Mouse (Mus musculus) heart, postnatal 4 days (tissue): Measurements from ENCODE around the gene Olfr845. TPM values are rescaled to one million over a fixed set of nuclear protein-coding genes. Genes with fewer than 3 reads are reported as not detected.

Source experiments
- DNase-seq: peaks from one replicate; pipeline ENCODE4 v3.0.0; 2021
- total RNA-seq, 2 experiments: library from RNA; stranded (reverse); gene quantifications; 2 replicates each; pipeline ENCODE4 v1.2.3; 2021

The Olfr845 gene
- total RNA-seq, result not detected

DNA sequence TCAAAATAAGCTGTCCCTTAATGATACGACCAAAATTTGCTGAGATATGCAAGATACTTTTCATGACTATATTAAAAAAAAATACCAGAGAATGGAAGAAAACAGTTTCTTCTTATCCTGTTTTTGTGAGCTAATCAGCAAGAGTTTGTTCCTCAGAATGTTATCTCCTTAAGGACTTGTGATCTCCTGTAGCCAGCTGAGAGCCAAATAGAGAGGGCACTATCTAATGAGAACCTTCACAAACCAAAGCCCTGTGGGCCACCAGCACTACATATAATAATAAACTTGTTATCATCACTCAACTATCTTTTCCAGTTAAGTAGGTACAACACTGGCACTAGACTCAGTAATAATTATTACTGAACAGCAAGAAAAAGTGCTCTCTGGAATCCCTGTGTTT lies at the start of gene Olfr845:
Gene Olfr845 (plus strand): TSS at position 301 of the 400 bp plus-strand sequence.
- DNase-seq, result no peak

DNA sequence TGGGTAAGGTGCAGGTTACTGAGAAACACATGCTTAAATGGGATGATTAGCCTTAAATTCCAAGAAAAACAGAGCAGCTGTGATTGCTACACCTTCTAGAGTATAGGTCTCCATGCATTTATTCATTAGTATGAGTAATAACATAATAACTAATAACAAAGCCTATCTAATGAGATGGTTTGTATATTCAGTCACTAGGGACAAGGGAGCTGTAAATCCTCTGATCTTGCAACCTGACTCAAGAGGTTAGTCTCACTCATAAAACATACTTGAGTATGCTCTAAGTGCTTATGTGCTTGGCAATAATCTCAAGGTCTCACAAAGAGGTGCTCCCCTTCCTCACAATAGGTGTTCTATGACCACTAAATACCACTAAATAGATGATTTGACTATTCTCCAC lies 20.2 kb upstream of the Olfr845 start, which contains the start of gene Olfr844:
Gene Olfr844 (plus strand): TSS at position 301 of the 400 bp plus-strand sequence.
- no peak for DNase-seq

DNA sequence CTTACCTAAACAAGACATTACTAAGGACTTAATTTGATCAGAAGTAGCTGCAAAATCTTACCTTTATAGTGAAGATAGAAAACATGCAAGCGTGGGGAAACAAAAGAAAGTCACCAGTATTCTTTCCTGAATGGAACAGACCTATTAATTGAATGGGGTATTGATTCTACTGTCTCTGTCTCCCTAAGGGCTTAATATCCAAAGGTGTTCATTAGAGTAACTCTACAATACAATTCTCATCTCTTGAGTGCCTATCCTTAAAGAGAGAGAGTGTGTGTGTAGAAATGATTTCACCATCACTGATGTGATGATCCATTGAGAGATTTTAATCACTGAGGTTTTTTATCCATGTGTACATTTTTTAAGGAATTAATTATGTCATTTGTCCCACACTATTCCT lies 27.6 kb downstream of the Olfr845 start, which contains the start of gene Olfr846:
Gene Olfr846 (minus strand): TSS at position 101 of the 400 bp plus-strand sequence.
- DNase-seq, result no peak

DNA sequence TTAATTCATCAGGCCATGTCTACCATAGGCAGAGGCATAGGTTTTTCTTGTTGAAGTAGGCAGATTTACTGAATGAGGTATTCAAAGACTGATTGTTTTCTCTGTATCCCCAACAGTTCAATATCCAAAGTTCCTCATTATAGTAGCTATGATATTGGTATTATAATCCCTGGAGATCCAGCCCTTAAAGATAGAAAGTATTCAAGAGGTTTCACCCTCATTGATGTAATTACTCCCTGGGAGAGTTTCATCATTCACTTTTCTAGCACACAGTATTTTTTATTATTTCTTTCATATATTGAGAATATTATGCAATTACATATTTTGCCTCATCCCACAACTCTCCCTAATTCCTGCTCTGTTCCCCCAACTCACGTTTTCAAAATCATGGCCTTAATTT lies 42.3 kb downstream of the Olfr845 start, which contains the start of gene Olfr847:
Gene Olfr847 (minus strand): TSS at position 101 of the 400 bp plus-strand sequence.
- DNase-seq, result no peak

Other genes with a start within 250 kb of the Olfr845 start
- gene Olfr836, start 216.1 kb upstream of the Olfr845 start, total RNA-seq, result under 1 TPM in 1 of 2 experiments, not detected in 1; 0.05 TPM
- gene Olfr837, start 200.1 kb upstream of the Olfr845 start, total RNA-seq, result not detected
- not detected for gene Olfr839-ps1, start 159.1 kb upstream of the Olfr845 start, total RNA-seq
- gene Olfr843, start 84.5 kb upstream of the Olfr845 start, total RNA-seq, result not detected
- not detected for gene Olfr844, start 20.1 kb upstream of the Olfr845 start, total RNA-seq
- not detected for gene Olfr846, start 27.5 kb downstream of the Olfr845 start, total RNA-seq
- not detected for gene Olfr847, start 42.2 kb downstream of the Olfr845 start, total RNA-seq
- not detected for gene Olfr849, start 103.8 kb downstream of the Olfr845 start, total RNA-seq
- gene Olfr850, start 141.8 kb downstream of the Olfr845 start, total RNA-seq, result not detected
- not detected for gene Olfr851, start 156.8 kb downstream of the Olfr845 start, total RNA-seq
- gene Olfr853, start 204.6 kb downstream of the Olfr845 start, total RNA-seq, result not detected
- not detected for gene Olfr854, start 230.9 kb downstream of the Olfr845 start, total RNA-seq
- gene Olfr855, start 246.2 kb downstream of the Olfr845 start, total RNA-seq, result not detected